Mouse (Mus musculus) kidney, embryonic 15.5 days (tissue): ENCODE measurements at regions not wholly inside any gene's neighbourhood (a gene's known extent, or its start where the extent isn't known, plus 50 kb on each side); places are given as distances from the start of the nearest gene placed in this dataset. TPM values are rescaled to one million over a fixed set of nuclear protein-coding genes. Genes with fewer than 3 reads are reported as not detected.
"Not testable (repeated sequence)": the region's sequence is repeated elsewhere in the genome, so short reads cannot be mapped to it uniquely, and the experiment has no call there.

ENCODE experiments used
- ATAC-seq: fragments of 200-750 bp; cut with Nextera tagmentation; replicated peaks from 2 replicates; pipeline ENCODE4 v1.8.0; 2017; ENCODE audit warnings: moderate TSS enrichment; ENCODE audit not compliant: low FRiP score
- H3K27ac ChIP-seq: fragments of 300-500 bp; sonication (generic); 2 replicates; pipeline ENCODE4 v1.5.1; 2015; ENCODE audit warnings: mild to moderate bottlenecking, inconsistent platforms
- H3K27me3 ChIP-seq: fragments of 300-500 bp; sonication (generic); 2 replicates; pipeline ENCODE4 v1.6.1; 2015; ENCODE audit warnings: inconsistent platforms
- H3K36me3 ChIP-seq: fragments of 300-500 bp; sonication (generic); 2 replicates; pipeline ENCODE4 v1.6.1; 2015; ENCODE audit warnings: inconsistent platforms
- H3K4me1 ChIP-seq: fragments of 300-500 bp; sonication (generic); 2 replicates; pipeline ENCODE4 v1.6.1; 2015; ENCODE audit warnings: inconsistent platforms
- H3K4me2 ChIP-seq: fragments of 300-500 bp; sonication (generic); 2 replicates; pipeline ENCODE4 v1.6.1; 2015; ENCODE audit warnings: moderate library complexity, mild to moderate bottlenecking, inconsistent platforms
- H3K4me3 ChIP-seq: fragments of 300-500 bp; sonication (generic); replicated peaks from 2 replicates; pipeline ENCODE4 v1.5.1; 2015; ENCODE audit warnings: mild to moderate bottlenecking, inconsistent platforms
- H3K9ac ChIP-seq: fragments of 300-500 bp; sonication (generic); 2 replicates; pipeline ENCODE4 v1.6.1; 2015; ENCODE audit warnings: mild to moderate bottlenecking, inconsistent platforms
- H3K9me3 ChIP-seq: fragments of 300-500 bp; sonication (generic); replicated peaks from 2 replicates; pipeline ENCODE4 v1.6.1; 2016; ENCODE audit warnings: inconsistent platforms
- WGBS: fragments of 180-500 bp; shearing (Covaris S2); methylation state at CpG from one replicate; pipeline ENCODE4 v1.1.7; 2015; ENCODE audit warnings: mixed read lengths; 5-methylcytosine and 5-hydroxymethylcytosine counted together
- microRNA-seq: library from miRNA; unstranded; fragments of <30 nt; microRNA quantifications from one replicate; pipeline ENCODE4, GENCODE M21; 2016

GRCm38 (mm10) chr17:27271756-27272155 is 67.5 kb upstream of the Lemd2 start:
- 93% methylated on average over 12 of the region's 12 CpGs for WGBS

GRCm38 (mm10) chr17:27270776-27271175 is 66.5 kb upstream of the Lemd2 start:
- H3K27ac ChIP-seq, H3K4me1 ChIP-seq, H3K9me3 ChIP-seq, H3K4me2 ChIP-seq, H3K36me3 ChIP-seq, H3K27me3 ChIP-seq, ATAC-seq, H3K9ac ChIP-seq, H3K4me3 ChIP-seq: not testable (repeated sequence)
- WGBS, result 93% methylated on average over 8 of the region's 8 CpGs

More at GRCm38 (mm10) chr17:27271756-27272155, 67.5 kb upstream of the Lemd2 start:
- H3K4me2 ChIP-seq, H3K9ac ChIP-seq, H3K9me3 ChIP-seq, H3K4me1 ChIP-seq, H3K27me3 ChIP-seq, H3K4me3 ChIP-seq, H3K36me3 ChIP-seq, H3K27ac ChIP-seq, ATAC-seq: not testable (repeated sequence)

DNA sequence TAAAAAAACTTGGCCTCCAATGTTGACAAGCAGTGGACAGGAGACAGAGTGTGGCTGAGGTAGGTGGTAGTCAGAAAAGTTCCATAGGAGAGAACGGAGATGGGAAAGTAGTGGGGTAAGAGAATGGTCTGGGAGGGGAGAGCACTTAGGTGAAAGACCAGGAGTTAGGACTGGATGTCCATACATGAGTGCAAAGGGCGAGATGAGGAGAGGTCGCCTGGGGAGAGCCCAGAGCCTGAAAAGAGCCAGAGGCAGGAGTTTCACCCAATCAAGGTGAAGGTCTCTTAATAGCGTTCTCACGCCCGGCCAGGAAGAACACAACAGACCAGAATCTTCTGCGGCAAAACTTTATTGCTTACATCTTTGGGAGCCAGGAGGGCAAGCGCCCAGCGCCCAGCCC is 60.3 kb upstream of the Lemd2 start:
- not testable (repeated sequence) for H3K4me1 ChIP-seq, H3K27ac ChIP-seq, H3K9me3 ChIP-seq, ATAC-seq, H3K36me3 ChIP-seq, H3K4me3 ChIP-seq, H3K27me3 ChIP-seq, H3K4me2 ChIP-seq, H3K9ac ChIP-seq
- WGBS, result 95% methylated on average over 7 of the region's 9 CpGs

DNA sequence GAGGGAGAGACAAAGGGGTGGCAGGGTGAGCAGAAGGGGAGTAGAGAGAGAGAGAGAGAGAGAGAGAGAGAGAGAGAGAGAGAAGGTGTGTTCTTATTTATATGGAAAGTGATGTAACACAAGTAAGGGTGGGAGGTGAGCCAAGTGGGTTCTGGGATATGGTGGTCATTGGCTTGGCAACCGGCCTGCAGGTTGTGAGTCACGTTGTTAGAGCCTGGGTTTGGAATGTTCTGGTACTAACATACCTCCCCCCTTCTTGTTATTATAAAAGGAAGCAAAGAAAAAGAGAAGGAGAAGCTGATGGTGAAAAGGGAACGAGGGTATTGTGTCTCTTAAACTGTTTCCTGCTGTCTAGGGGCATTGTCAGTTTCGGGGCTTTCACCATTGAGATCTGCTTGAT is 58.3 kb upstream of the Lemd2 start:
- Histone ChIP-seq H3K27me3 (no peaks in the 10 kb centered on the region), H3K4me1 (no peaks in the 10 kb centered on the region), H3K4me2 (no peak overlapping the region), H3K27ac (no peak overlapping the region), H3K4me3 (no peak overlapping the region), H3K36me3 (no peaks in the 10 kb centered on the region), H3K9ac (no peak overlapping the region), H3K9me3 (no peaks in the 10 kb centered on the region)
- WGBS, result 65% methylated on average over 4 of the region's 4 CpGs
- ATAC-seq, result no peak

DNA sequence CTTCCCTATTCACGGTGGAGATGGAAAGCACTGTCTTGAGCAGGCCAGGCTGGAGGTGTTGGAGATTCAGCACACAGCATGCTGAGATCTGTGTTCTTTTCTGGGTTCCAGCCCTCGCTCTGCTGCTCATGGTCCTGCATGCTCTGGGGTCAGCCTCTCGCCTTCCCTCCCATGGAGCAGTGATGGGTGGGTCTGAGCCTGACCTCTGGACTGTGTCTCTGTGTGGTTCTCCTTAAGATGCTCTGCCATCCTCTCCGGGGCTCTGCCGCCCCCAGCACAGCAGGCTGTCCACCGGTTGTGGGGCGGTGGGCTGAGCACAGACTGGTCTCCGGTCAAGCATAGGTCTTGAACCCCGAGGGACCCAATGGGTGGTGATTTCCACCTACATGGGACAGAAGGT is 57.7 kb upstream of the Lemd2 start:
- Histone ChIP-seq H3K27ac (no peak overlapping the region), H3K27me3 (no peaks in the 10 kb centered on the region), H3K36me3 (no peaks in the 10 kb centered on the region), H3K4me3 (no peak overlapping the region), H3K9me3 (no peaks in the 10 kb centered on the region), H3K4me2 (no peak overlapping the region), H3K9ac (no peak overlapping the region), H3K4me1 (no peaks in the 10 kb centered on the region)
- ATAC-seq, result no peak
- WGBS, result 91% methylated on average over 9 of the region's 9 CpGs

DNA sequence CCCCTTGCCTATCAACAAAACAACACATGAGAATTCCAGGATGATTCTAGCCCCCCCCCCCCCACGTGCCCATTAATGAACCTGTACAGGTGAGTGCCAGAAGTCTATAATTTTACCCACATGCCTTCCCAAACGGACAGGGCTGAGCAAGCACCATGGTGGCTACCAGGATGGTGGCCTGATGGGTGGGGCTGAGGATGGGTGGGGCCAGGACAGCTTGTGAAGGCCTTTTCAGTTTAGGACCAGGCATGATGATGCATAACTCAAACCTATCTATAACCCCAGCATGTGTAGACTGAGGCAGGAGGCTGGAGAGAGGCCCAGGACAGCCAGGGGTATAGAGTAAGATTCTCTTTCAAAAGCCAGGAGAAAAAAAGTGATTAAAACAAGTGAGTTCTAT is 57.0 kb upstream of the Lemd2 start:
- H3K4me1 ChIP-seq, result no peaks in the 10 kb centered on the region
- no peak for ATAC-seq
- WGBS, result 65% methylated on average over 2 of the region's 2 CpGs
- no peak overlapping the region for H3K9ac ChIP-seq
- no peaks in the 10 kb centered on the region for H3K9me3 ChIP-seq
- no peak overlapping the region for H3K4me2 ChIP-seq
- no peaks in the 10 kb centered on the region for H3K36me3 ChIP-seq
- no peak overlapping the region for H3K4me3 ChIP-seq
- no peak overlapping the region for H3K27ac ChIP-seq
- H3K27me3 ChIP-seq, result peaks cover 4% of the 10 kb centered on the region; the same call in 1 of the 2 replicates

GRCm38 (mm10) chr17:27260116-27260515 is 55.8 kb upstream of the Lemd2 start:
- no peak overlapping the region for H3K4me3 ChIP-seq
- WGBS, result 90% methylated on average over 9 of the region's 9 CpGs
- no peaks in the 10 kb centered on the region for H3K9me3 ChIP-seq
- H3K4me1 ChIP-seq, result no peaks in the 10 kb centered on the region
- H3K4me2 ChIP-seq, result no peak overlapping the region
- H3K27me3 ChIP-seq, result peaks cover 4% of the 10 kb centered on the region
- H3K9ac ChIP-seq, result no peak overlapping the region
- no peaks in the 10 kb centered on the region for H3K36me3 ChIP-seq
- H3K27ac ChIP-seq, result no peak overlapping the region
- no peak for ATAC-seq

- H3K36me3 ChIP-seq, result no peaks in the 10 kb centered on the region
- ATAC-seq, result no peak
- no peak overlapping the region for H3K4me3 ChIP-seq
- no peaks in the 10 kb centered on the region for H3K4me1 ChIP-seq
- peaks cover 4% of the 10 kb centered on the region for H3K27me3 ChIP-seq
- no peak overlapping the region for H3K27ac ChIP-seq
- no peak overlapping the region for H3K4me2 ChIP-seq
- H3K9ac ChIP-seq, result no peak overlapping the region
- H3K9me3 ChIP-seq, result no peaks in the 10 kb centered on the region
- 45% methylated on average over 7 of the region's 7 CpGs for WGBS
These were observed 53.1 kb upstream of the Lemd2 start for GRCm38 (mm10) chr17:27257345-27257744.

DNA sequence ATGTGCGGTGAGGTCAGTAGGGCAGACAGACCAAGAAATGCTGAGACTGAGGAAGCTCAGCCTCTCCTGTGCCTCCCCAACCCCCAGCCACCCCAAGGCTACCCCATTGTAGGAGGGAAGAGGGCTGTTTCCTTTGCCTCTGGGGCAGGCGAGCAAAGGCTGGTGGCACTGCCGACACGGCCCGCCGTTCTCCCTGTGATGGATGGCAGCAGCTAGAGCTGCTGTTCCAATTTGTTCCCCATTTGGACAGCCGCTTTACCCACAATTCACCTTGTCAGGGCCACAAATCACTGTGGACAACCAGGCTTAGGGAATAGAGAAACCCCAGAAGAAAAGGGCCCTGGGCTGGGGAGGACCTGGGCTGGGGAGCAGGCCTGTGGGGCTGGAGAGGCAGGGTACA is 51.5 kb upstream of the Lemd2 start:
- Histone ChIP-seq H3K4me1 (no peaks in the 10 kb centered on the region), H3K4me2 (no peak overlapping the region), H3K27me3 (peaks cover 4% of the 10 kb centered on the region), H3K36me3 (no peaks in the 10 kb centered on the region), H3K9ac (no peak overlapping the region), H3K4me3 (no peak overlapping the region), H3K27ac (no peak overlapping the region), H3K9me3 (no peaks in the 10 kb centered on the region)
- ATAC-seq, result no peak
- 25% methylated on average over 7 of the region's 7 CpGs for WGBS

Small RNA genes lying in the stretch of these regions (microRNA-seq; reads per million reads assigned to microRNA genes)
- gene Mir7214 (not detected), gene Mir7216 (not detected), gene Mir7217 (not detected), gene Mir7218 (not detected)
